Mouse (Mus musculus): ENCODE measurements around the gene Tbc1d2.

The Tbc1d2 gene

DNA sequence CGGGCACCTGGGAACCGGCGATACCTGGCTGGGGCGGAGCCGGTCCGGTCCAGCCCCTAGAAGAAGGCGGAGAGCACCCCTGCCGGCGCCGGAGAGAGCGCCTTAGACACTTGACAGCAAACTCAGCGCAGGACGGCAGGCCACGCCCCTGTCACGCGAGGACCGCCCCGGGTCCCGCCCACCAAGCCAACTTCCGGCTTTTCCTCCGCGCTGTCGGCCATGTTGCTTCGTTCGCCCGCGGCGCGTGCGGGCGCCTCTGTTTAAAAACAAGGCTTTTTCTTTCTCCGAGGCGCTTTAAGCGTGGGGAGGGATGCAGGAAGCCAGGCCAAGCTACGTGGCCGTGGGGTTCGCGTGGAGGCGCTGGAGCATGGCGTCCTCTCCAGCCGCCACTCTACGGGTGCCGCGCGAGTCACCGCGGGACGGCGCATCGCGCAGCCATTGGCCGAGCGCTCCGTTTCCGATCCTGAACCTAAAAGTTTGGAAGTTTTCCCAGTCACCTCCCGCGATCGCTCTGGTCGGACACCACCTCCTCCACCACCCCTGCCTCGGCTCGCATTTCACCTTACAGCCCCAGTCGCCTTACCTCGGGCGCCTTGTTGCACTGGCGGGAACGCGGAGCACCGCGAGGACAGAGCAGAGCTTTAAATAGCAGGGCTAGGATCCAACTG, at the start of gene Tbc1d2:
Gene Tbc1d2, minus strand, starts transcription at position 124 of the 668 bp plus-strand sequence.
- TF ChIP-seq GATA4 (IDR thresholded peaks at IDR 0.05; ENCODE audit: insufficient replicate concordance, low read length), result no peak

DNA sequence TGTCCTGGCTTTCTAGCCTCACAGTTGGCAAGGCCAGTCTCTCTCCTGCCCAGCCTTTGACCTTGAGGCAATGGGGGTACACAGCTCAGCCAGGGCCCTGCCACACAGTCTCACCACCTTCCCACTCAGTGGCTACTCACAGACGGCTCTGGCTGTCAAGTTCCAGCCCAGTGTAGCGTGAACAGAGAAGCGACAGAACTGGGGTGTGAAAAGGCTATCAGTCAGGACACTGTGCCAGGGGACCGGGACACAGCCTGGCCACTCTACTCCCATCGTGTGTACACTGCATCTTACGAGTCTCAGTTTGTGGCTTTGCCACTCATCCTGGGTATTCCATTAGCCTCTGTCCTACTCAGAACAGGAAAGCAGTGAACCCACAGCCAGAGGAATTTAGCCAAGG, 46.5 kb upstream of the Tbc1d2 start:
- no peak for TF ChIP-seq GATA4 (IDR thresholded peaks at IDR 0.05; ENCODE audit: insufficient replicate concordance, low read length)

DNA sequence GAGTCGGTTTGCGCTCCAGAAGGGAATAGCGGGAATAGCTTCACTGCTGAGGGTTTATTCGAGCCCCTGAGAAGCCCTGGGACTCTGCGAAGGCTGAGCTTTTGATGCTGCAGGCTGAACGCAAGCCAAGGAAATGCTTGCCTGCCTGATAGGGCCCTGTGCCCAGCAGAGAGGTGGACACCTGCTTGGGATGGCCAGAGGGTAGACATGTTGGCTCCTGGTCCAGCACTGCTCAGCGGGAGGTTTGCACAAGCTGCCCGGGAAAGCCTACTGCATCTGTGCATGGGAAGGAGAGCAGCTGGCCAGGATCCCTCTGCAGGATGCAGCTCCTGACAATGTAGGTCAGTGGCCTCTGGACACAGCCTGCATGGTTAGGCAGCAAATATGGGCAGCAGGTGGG, 40.6 kb upstream of the Tbc1d2 start:
- no peak for TF ChIP-seq GATA4 (IDR thresholded peaks at IDR 0.05; ENCODE audit: insufficient replicate concordance, low read length)

DNA sequence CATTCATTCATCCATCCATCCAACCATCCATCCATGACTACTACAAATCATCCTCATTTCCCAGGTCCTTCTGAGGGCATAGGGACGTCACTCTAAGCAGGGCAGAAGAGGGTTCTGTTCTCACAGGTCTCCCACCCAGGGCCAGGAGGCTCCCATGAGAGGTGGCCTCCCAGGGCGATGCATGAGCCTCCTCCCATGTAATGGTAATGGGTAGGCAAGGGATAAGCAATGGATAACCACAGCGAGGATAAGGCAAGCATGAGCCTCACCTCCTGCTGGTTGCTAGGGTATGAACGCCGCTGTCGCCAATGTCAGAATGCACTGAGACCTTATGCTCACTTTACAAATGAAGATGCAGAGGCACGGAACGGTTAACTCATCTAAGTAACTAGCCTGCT, 40.0 kb upstream of the Tbc1d2 start:
- no peak for TF ChIP-seq GATA4 (IDR thresholded peaks at IDR 0.05; ENCODE audit: insufficient replicate concordance, low read length)

DNA sequence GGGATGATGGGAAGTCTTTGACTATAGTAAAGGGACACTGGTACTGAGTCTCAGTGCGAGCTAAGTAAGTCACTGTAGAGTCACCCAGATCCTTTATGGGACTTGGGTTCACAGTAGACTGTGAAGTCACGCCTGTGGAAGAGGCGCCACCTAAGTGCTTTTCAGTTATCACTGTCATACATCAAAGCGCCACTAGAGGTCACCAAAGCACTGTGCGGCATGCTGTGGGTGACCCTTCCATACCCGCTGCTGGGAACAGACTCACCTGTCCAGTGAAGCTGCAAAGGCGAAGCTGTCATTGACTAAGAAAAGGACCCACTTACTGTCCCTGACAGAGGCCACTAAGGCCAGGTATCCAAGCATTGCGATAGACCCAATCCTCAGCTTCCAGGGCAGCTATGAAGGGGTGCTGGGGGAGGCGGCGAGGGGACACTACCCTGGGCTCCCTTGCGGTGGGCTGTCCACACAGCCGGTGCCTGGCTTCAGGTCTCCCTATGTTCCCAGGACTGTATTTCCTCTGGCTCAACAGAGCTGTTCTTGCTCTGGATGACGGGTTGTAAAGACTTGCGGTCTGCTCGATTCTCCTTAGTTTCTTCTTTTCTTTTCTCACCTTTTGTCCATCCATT, 39.5 kb upstream of the Tbc1d2 start:
- no peak for TF ChIP-seq GATA4 (IDR thresholded peaks at IDR 0.05; ENCODE audit: insufficient replicate concordance, low read length)

DNA sequence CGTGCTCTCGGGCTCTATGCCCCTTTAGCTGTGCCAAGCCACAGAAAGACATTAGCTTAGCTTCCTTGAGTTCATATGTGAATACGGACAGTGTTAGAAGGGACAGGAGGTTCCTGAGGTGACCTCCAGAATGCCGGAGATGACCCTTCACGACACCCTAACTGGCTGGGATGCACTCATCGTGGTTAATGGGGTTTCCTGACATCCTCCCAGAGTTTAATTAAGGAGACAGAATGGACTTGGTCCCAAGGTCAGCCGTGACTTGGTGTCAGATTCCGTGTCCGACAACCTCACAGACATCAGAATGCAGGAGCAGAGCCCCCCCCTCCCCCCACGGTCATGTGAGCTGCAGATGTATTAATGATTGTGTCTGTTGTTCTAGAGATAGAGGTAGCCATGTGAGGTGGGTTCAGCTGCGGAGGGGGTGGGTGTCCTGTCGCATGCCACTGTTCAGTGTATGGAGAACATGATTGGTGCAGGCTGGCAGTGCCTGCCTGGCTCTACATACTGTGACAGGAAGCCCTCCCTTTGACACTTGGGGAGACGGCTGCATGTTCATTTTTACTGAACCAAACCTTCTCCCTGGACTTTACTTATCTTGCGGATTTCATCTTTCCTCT, 38.3 kb upstream of the Tbc1d2 start:
- TF ChIP-seq GATA4 (IDR thresholded peaks at IDR 0.05; ENCODE audit: insufficient replicate concordance, low read length), result no peak

DNA sequence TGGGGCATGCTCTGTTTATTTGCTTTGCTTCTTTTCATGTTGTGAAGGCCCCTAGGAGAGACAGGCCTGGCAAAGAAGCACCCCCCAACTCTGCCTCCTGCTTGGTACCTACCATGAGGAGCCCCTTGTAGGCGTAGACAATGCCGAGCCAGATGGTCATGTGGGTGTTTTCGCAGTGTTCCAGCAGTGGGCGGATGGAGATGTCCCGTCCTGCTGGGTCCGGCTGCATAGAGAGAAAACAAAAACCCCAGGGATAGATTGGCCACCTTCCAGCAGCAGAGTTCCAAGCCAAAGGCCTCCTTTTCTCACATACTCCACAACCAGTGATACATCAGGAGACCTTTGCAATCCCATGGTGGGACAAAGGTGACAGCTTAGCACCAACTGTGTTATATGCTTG, 34.2 kb upstream of the Tbc1d2 start:
- no peak for TF ChIP-seq GATA4 (IDR thresholded peaks at IDR 0.05; ENCODE audit: insufficient replicate concordance, low read length)

DNA sequence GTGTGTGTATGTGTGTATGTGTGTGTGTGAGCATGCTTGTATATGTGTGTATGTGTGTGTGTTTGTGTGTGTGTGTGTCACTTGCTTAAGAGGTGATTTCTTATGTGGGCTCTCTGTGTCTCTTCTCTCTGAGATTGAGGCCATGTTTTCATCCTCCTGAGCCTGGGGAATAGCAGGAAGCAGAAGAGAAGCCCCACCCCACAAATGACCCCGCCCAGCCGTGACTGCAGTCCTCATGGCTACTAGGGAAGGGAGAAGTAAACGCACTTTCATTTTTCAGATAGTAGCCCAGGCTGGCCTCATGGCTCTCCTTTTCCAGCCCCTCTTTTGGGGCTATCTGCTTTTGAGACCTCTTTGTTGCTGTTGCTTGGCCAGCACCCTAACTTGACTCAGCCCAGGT, 26.6 kb upstream of the Tbc1d2 start:
- TF ChIP-seq GATA4 (IDR thresholded peaks at IDR 0.05; ENCODE audit: insufficient replicate concordance, low read length), result no peak

DNA sequence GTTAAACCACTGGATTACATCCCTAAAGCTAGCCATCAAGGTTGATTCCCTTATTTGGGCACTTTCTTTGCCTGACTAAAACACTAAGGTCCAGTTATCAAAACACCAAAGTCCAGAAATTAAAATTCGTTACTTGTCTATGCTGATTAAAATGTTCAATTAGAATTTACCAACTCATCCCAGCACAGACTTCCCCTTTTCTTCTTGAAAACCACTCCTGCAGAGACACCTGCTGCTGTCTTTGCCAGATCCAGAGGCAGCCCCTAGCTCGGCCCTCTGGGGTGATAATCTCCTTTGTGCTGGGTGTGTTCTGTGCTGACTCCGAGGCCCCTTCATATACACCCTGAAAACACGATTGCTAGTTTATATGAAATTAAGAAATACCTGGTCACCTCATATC, 26.0 kb upstream of the Tbc1d2 start:
- no peak for TF ChIP-seq GATA4 (IDR thresholded peaks at IDR 0.05; ENCODE audit: insufficient replicate concordance, low read length)

DNA sequence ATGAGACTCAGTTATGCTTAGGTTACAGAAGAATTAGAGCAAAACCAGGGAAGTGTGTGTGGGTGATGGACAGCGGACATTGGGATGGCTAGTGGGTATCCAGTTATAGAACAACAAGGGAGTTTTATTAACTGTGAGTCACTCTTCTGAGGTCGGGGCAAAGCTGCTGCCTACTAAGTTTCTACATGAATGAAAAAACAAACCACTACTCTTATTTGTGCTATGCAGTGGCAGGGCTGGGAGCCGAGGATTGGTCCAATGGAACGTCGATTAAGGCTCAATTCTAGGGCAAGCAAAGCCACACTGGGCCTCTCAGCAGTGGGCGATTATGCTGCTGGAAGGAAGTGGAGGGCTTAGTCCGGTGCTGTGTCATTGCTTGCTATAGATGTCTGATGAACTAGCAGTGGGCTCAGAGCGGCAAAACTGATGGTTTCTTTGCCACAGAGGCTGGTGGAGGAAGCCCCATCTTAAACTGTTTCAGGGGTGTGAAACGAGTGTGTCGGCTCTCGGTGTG, 25.3 kb upstream of the Tbc1d2 start:
- no peak for TF ChIP-seq GATA4 (IDR thresholded peaks at IDR 0.05; ENCODE audit: insufficient replicate concordance, low read length)

DNA sequence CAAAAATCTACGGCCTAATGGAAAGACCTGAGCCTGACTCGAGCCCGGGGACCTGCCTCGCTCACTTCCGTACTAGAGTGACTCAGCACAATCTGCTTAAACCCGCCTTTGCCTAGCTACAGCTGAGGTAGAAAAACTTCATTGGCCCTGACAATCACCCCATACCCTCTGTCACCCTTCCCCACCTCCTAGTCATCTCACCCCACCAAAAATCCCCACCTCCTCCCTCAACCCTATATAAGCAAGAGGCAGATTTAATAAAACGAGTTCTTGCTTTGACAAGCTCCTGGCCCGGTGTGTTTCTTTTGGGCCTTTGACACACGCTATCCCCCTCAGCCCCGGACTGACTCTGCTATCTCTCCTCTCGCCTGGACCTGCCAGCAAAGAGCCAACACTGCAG, 18.6 kb upstream of the Tbc1d2 start:
- no peak for TF ChIP-seq GATA4 (IDR thresholded peaks at IDR 0.05; ENCODE audit: insufficient replicate concordance, low read length)

DNA sequence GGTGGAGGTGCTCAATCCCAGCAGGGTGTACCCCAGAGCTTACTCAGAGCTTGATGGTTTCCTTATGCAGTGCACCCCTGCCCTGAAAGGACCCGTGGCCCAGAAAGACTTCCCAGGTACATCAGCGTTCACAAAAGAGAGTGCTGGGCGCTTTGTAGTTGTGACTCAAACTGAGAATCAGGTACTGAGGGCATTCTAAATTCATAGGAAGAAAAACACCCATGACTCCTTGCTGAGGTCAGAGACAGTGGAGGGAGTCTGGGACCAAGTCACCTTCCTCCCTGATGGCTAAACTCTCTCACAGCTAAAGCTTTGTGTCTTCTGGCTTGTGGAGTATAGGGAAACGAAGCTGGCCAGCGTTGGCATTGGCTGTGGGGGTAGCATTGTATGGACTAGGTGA, 16.4 kb upstream of the Tbc1d2 start:
- TF ChIP-seq GATA4 (IDR thresholded peaks at IDR 0.05; ENCODE audit: insufficient replicate concordance, low read length), result no peak

DNA sequence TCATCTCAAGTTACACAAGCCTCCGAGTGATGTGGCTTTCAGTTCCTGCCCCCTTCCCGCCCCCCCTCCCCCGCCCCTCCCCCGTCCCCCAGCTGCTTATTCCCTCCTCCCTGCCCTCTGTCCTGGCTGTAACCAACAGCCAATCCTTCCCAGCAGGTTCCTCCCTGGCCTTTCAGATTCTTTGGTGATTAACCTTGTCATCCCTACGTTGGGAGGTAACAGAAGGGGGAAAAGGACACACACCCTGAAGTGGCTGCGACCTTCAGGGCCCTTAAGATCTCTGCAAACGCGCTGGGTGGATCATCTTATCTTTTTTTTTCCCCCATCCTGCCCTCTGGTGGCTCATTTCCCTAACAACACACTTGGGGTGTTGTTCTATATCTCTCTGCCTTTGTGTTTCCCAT, 15.4 kb upstream of the Tbc1d2 start:
- no peak for TF ChIP-seq GATA4 (IDR thresholded peaks at IDR 0.05; ENCODE audit: insufficient replicate concordance, low read length)

DNA sequence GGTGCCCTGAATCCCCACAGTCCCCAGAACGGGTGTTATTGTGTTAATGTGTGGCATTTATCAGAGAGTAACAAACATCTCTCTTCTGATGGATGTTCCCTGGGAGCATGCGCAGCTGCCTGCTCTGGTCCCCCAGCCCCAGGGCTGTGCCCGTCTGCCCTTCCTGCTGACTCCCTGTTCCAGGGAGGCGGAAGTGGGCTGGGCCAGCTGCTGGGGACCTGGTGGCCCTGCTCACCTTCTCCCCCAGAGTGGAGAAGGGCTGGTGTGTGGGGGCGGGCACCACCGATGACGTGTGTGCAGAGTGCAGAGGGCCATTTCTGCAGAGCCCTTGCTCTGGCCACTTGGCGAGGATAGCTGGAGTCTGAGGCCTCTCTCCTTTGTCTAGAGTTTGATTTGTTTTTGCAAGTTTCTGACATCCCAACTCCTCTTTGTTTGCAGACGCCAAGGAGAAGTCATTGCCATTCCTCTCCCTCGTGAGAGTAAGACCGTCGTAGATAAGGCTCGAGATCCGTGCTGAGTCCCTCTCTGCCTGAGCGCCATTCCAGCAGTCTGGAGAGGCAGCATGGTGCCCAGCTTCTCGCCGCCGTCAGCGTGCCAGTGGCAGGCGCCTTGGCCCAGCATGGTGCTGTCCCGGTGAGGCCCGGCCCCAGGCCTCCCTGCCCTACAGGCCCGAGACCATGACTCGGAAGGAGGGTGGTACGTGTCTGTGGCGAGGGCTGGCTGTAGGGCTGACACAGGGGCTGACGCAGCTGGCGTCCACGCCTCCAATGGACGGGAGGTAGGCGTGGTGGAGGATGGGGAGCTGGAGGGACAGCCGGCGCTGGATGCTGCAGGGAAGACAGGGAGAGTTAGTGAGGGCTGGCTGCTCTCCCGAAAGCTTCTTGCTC, 14.4 kb upstream of the Tbc1d2 start:
- no peak for TF ChIP-seq GATA4 (IDR thresholded peaks at IDR 0.05; ENCODE audit: insufficient replicate concordance, low read length)

DNA sequence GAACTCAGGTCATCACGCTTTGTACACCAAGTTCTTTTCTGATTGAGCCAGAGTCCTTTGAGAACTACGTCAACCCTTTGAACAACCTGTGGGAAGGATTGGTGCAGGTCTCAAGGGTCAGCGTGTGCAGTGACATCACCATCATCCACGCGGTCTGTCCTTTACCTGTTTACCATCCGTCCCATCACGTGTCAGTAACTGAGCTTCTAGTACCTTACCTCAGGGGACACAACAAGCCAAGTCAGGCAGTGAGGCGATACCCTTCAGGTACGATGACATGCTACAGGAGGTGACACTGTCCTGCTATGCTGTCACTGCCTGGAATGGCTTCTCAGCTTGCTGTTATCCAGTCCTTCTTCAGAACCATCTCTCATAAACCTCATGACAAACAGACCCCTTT, 11.4 kb upstream of the Tbc1d2 start:
- no peak for TF ChIP-seq GATA4 (IDR thresholded peaks at IDR 0.05; ENCODE audit: insufficient replicate concordance, low read length)

Measured in liver, adult (tissue).